Mouse (Mus musculus) lung, postnatal 25 days (tissue): Measurements from ENCODE around the gene Slc29a3.
A peak's percentile ranks its signal among the peaks of the same experiment; 100 is the strongest.

ENCODE experiments used
- DNase-seq: peaks from one replicate; pipeline ENCODE4 v3.0.0; 2022; ENCODE audit warnings: low spot score

Slc29a3 gene

DNA sequence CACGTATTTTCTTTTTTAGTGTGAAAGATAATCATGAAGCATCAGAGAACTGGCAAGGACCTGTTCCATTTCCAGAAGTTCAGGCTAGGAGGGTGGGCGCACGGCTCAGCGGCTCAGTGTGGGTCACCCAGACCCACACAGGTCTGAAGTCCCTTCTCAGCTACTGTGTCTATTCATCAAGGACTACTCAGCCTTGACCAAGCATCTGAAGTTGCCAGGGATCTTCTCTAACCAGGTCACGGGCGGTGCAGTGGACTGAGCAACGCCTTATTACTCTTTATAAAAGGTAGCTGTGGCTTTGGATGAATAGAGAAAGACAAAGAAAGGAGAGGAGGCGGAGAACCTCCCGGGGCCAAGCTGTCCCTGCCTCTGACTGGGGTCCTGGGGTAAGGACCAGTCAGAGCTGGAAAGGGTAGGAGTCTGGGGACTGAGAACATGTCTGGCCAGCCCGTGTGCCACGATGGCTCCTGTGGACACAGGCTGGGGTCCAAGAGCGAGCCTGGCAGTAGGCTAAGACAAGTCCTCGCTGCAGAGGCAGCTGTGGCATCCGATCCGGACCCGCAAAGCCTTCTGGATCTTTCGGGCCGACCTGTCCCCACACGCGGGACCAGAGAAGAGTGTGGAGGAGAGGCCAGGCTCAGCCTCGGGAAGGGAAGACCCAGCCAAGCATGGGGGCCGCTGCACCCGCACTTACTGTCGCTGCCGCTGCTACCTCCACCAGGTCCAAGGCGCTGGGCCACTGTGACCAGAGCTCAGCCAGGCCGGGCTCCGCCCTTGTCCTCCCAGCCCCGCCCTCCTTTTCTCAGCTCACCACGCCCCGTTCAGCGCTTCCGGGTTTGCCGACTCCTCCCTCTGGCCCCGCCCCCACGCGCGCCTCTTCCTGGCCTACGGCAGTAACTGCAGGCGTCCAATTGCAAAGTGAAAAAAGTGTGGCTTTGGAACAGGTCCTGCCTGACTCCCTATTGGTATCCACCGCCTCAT is at the start of gene Slc29a3:
Gene Slc29a3 (minus strand): TSS at position 755 of the 981 bp plus-strand sequence.
- peak; percentile 97 for DNase-seq

DNA sequence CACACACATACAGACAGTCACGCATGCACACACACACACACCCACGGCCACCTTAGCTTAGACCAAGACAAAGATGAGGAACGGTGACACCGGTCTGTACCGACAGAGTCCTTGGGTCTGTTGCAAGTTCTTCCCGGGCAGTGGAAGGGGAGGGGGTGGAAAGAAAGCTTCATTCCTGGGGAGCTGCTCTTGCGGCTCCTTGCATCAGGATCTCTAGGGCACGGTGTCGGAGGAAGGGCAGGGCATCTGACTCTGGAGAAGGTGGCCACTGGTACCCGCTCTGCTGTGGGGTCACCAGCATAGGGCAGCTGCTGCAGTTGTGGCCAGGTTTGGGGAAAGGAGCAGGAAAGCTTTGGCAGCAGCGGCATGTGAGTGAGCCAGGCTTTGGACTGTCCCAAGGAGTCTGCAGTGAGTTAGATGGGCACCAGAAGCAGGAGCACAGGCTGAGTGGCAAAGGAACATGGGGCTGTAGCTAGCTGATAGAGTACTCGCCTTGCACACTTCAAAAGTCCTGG is 49.4 kb upstream of the Slc29a3 start:
- DNase-seq, result no peak

DNA sequence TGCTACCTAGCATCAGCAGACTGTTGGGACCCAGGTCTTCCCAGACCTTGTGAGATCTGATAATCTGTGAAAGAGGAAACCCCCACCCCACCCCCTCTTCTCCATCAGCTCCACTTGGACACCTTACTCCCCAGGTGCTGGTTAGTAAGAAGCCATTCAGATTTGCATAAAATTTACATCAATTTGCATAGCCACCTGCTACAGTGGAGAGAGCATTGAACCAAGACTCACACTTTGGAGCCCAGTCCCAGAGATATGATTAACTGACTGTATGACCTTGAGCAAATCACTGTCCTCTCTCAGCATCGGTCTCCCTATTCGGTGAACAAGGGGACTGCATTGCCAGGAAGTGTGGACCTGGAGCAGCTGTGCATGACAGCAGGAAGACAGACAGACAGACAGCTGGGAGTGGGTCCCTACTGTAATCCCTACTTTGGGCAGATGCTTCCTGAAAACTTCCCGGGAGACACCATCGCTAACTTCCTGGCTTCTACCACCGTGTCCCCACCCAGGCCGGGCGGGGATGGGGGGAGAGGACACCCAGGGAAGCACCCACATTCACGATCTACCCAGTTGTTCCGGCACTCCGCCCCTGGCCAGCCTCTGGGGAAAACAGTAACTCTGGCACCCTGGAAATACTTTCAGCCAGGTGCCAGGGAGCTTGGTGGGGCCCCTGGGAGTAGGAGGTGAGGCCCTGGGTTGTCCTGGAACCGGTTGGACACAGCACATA is 48.7 kb upstream of the Slc29a3 start:
- DNase-seq, result no peak

DNA sequence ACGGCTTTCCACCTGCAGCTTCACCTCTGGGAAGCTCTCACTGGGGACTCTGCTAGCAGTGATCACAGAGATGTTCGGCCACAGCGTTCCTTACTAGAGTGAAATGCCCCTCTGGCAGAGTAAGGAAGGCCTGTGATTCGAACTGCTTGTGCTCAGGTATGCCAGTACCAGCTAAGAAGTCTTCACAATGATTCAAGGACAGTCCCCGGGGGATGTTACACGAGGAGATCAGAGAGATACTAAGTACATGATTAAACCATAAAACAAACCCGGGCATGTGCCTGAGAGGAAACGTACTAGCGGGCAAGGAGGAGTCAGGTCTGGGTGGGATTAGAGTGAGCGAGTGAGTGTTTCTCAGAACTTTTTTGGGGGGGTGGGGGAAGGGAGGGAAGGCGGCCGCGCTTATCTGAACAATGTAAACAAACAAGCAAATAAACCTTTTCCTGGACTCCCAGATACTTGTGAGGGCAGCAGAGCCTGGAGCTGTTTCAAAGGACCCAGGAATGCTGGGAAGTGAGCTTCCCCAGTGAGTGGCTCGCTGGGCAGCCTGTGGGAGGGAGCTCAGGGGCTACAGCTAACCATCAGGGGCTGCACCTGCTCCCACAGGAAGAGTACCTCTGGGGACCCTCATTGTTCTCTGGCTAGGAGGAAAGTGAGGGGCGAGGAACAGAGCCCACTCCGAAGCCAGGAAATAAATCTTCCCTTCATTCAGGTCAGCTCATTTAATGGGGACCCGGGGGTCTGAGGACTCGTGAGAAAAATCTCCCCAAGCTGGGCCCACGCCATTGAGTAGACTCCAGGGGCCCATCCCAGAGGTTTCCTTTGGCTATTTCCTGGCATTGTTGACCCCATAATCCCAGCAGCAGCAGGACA is 47.9 kb upstream of the Slc29a3 start:
- no peak for DNase-seq

DNA sequence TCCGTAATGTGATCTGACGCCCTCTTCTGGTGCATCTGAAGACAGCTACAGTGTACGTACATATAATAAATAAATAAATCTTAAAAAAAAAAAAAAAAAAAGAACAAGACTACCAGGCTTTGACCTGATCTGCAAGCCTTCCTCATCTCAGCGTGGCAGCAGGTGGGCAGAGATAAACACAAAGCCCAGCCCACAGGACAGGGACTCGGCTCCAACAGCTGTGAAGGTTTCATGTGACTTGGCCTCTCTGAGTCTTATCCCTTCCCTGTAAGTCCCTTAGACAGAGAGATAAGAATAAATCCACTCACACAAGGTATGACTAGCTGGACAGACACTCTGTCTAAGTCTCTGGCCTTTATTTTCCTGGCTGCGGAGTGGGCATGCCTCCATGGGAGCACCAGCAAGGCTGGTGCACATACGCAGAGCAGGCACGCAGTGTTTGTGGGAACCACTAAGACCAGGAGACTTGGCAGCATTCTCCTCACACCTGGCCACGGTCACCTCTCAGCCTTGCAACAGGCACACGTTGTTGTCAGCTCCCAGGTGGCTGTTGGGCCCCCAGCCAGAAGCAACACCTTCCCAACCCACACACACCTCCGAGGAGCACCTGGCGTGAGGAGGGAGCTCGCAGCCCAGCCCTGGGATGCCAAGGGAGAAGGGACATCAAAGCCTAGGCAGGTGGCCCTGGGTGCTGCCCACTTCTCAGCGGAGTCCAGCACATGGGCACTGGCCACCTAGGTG is 45.3 kb upstream of the Slc29a3 start:
- no peak for DNase-seq

DNA sequence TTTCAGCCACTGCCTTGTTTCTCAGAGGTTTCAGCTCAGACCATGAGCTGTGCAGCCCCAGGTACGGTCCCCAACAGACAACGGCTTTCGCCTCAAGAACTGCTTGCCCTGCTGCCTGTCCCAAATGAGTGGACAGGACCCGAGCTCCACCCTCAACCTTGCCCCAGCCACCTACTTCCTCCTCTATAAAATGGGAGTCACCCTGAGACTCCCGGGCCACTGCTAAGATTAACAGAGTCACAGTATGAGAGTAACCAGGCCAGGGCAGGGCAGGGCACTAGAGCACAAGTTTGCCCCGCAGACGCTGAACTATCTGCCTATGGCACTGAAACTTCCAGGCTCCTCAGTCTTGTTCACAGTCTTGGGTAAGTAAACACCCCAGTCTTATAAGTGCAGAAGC is 43.9 kb upstream of the Slc29a3 start:
- no peak for DNase-seq

DNA sequence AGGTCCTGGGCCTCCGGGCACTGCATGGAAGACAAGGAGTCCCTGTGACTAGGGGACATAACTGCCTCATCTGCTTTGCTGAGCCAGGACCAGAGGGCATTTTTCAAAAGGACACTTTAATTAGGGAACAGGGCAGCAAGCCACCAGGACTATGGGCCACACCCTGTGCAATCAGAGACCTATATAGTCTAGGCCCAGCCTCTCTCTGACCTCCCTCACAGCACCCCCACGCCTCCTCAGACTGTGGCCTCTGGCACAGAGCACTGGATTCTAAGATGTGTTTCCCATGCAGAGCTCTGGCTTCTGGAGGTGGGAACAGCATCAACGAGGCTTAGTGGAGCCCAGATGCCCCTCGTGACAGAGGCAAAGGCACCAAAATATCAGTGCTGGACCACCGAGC is 43.4 kb upstream of the Slc29a3 start:
- DNase-seq, result no peak

DNA sequence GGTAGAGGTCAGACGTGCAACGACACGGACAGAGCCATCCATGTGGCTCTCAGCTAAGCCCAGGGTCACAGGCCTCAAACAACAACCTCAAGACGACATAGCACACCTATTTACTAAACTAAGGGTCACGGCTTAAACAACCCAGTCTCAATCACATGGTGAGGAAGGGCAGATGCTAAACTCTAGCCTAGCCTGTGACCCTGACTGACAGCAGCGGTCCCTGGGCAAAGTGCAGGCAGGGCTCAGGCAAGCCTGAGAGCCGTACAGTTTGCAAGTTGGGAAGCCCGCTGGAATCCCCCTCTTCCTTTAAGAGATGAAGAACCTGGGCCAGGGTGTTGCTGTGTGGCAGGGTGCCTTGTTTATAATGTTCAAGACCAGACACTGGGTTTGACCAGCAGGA is 42.2 kb upstream of the Slc29a3 start:
- DNase-seq, result no peak

DNA sequence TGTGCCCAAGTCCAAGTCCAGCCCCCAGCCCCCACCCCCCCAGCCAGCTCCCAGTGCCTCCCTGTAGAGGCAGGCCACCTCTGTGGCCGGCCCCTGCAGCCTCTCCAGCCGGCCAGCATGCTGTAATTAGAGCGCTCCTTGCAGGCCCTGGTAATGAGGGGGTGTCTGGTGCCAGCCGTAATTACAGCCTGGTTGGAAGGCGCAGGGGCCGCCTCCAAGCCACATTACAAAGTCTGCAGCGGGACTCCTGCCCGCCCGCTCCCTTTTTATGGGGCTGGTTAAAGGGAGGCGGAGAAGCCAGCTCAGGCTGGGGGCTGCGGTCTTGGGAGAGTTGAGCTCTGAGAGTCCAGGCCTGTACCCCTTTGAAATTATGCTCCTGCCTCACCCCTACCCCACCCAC is 41.8 kb upstream of the Slc29a3 start:
- DNase-seq, result no peak

DNA sequence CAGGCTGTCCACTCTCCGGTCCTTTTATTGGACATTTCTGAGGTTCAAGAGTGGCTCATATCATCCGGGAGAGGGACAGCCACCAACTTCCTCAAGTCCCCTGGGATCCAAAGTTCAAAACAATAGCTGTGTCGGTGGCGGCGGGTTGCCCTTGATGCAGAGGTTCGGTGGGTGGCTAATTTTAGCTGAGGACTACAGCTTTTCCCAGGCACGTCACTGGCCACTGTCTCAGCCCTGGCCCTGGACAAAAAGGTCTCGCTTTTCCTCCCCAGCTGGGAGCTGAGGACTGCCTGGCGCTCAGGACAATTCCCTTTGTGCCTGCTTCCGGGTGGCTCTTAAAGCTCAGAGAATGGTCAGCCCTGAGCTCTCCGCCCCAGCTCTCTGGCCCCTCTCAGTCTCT is 40.2 kb upstream of the Slc29a3 start:
- DNase-seq, result no peak

DNA sequence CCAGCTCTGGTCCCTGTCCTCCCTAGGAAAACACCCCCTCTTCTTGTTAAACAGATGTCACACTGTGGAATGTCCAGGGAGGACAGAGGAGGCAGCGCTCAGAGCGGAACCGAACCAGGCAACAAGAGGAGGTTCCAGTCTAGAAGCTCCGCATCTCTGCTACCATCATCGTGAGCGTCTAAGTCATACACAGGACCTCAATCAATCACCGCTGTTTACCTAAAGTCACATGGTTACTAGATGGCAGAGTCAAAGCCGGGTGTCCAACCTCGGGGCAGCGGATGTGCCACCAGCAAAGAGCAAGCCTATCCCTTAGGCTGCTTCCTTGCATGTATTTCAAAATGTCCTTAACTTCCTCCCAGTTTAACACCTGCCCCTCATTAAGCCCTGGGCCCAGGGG is 39.8 kb upstream of the Slc29a3 start:
- no peak for DNase-seq

DNA sequence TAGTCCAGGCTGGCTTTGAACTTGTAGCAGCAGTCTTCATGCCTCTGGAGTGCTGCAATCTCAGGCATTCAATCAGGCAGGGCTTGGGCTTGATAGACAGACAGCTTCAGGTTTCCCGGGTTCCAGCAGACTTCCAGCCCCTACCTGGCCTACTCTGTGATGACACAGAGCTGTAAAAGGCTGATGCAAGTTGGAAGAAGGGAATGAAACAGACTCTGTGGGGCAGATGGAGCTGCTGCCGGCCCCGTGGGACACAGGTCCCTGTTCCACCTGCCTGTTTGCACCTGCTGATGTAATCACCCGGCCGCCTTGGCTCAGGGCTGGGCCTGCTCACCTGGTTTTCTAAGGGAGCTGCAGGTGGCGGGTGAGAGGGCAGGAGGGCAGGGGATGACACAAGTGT is 38.3 kb upstream of the Slc29a3 start:
- no peak for DNase-seq

DNA sequence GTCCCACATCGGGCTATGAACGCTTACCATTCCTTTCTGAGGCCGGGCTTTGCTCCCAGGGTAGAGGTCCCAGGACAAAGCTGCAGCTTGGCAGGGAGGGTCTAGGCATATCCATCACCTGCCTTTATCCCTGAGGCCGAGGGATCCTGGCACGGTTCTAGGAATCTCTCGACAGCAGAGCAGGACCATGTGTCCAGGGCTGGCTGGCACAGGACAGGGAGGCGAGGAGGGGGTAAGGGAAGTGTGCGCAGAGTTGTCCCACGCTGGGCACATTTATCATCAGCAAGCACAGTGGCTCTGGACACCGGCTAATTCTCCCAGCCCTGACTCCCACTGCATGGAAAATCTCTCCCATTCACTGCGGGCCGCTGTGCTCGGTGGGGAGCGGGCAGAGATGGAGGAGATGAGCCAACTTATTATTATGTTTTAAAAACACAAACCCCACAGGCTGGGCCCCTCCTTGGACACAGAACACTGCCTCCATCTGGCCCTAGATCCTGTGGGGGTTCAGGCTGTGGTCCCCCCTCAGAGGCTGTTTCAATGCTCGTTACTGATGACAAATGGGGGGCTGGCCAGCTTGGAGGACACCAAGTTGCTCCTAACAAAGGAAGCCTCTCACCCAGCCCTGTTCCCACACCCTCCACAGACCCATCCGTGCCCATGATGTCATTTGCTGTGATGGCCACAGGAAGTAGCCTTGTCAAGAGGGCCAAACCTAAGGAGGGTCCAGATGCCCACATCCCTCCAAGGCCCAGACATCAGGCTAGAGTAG is 34.9 kb upstream of the Slc29a3 start:
- no peak for DNase-seq

DNA sequence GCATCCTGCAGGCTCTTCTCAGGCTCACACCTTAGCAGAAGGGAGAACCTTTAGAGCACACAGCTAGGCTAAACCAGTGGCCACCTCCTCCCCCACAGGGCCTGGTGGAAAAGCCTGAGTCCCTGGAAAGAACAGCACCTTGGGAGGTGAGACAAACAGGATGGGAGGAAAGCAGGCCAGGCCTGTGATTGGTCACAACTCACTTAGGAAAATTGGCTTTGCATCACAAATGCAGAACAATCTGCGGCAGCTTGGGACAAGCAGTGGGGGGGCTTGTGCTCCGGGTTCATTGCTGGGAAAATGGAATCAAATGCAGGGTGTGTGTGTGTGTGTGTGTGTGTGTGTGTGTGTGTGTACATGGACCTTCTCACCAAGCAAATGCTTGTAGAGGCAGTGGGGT is 31.0 kb upstream of the Slc29a3 start:
- no peak for DNase-seq

DNA sequence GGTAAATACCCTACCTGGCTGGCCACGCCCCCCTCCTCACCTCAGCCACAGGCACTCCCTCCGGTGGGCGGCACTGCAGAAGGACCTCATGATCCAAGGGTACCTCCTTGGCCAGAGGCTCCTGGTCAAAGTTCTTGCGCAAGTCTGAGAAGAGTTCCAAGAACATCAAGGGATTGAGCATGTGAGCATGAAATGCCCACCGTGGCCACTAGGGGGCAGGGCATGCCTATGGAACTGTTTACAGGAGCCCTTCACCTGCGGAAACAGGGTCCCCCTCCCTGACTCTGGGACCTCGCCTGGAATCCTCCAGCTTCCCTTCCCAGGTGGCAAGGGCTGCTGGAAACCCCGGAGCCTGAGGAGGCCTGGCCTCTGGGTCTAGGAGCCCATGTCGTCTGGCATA is 27.0 kb upstream of the Slc29a3 start:
- peak; percentile 74 for DNase-seq

DNA sequence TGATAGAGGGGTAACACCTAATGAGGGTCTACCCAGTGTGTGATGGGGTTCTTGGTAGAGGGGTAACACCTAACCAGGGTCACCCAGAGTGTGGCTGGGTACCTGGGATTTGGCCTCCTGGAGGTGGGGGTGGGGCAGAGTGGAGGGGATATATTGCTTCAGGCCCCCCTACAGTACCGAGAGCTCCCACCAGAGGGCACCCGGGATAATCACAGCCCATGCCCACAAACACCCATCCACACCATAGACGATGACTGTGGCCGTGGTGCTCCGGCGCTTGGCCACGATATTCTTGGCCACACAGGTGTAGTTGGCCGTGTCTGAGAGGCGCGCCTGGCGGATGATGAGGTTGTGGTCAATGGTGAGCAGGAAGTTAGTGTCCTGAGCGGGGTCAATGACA is 25.9 kb upstream of the Slc29a3 start:
- DNase-seq, result no peak

DNA sequence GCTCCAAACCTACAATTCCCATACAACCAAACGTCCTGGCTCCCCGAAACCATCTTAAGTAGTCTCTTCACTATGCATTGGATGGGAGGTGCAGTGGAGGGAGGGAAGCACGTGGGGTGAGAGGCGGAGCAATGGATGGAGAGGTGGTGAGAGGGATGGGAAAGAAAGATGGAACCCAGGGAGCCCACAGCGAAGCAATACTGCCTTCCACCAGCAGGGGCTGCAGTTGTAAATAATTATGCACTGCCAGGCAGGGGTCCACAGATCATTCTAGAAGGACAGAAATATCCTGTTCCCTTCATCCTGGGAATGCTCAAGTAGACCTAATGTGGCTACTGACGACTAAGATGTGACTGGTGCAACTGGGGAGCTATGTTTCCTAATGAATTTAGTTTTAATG is 22.9 kb upstream of the Slc29a3 start:
- no peak for DNase-seq

DNA sequence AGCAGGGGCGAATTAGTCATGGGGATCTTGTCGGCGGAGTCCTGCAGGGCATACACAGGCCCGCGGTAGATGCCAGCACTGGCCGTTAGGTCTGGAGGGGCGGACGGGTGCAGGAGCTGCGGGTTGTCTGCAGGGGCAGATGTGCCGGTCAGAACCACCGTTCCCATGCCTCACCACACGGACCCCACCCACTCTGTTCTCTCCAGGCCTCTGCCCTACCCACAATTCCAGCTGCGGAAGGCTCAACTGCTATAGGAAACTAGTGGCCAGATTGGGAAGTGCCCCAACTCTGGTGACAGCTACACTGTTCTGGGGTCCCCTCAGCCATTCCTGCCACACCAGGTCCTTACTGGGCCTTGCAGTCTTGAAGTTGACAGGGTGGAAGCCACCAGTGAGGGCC is 22.0 kb upstream of the Slc29a3 start:
- DNase-seq, result no peak

DNA sequence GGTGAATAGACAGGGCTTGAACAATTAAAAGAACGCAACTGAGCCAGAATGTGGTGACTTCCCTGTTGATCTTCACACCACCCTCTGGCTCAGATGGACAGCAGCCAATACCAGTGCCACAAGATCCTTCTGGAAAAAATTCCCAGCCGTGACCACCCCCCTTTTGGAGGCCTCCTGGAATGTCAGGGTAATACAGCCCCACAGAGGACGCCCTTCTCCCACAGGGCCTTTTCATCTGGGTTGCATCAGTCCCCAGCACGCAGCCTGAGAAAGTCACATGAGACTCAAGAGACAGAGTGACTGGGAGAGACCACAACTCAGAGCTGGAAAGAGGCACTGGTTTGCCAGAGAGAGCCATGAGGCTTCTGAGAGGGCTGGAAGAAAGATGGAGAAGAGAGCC is 18.3 kb upstream of the Slc29a3 start:
- DNase-seq, result no peak

DNA sequence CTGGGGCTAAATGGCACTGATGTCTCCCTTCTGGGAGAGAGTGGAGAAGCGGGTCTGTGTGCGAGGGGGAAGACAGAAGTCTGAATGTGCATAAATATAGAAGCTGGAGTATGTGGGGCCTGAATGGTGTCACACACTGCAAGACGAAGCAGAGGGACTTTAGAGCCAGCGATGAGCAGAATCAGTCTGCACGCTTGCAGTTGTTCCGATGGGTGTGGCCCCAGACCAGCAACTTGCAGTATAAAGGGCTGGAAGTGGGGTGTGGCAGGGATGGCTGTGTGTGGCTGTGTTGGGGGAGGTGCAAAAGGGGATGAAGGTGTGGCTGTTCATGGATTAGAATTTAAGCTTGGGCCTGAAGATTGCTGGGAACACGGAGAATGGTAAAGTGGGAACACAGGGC is 16.0 kb upstream of the Slc29a3 start:
- no peak for DNase-seq

DNA sequence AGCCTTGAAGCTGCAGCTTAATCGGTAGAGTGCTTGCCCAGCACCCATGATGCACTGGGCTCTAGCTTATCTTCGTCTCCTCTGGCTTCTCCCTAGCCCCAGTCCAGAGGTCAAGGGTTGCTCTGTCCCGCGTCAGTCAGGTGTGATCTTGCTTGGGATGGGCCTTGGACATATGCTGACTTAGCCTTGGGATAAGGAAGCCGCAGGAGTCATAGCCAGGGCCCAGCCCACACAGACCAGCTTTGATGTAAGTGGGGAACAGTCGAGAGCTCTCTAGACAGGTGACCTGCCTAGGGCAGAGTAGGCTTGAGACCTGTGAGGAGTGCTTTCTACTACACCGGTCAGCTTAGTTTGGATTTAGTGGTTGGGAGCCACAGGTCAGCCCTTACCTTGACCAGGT is 14.8 kb upstream of the Slc29a3 start:
- DNase-seq, result no peak
